Mouse (Mus musculus): ENCODE results near the gene Gmeb2. TPM values are rescaled to one million over a fixed set of nuclear protein-coding genes. Genes with fewer than 3 reads are reported as not detected.

Gmeb2 gene
- total RNA-seq, 2 experiments from 2014 or later = 15.4 to 24.6 TPM

- no peak for ATAC-seq (replicated peaks; ENCODE audit: low FRiP score, poor library complexity, severe bottlenecking)
These were observed 7.9 kb downstream of the Gmeb2 start for GRCm38 (mm10) chr2:181279968-181280367.

GRCm38 (mm10) chr2:181277866-181278265 lies 10.0 kb downstream of the Gmeb2 start:
- ATAC-seq (replicated peaks; ENCODE audit: low FRiP score, poor library complexity, severe bottlenecking) = no peak

- no peak for ATAC-seq (replicated peaks; ENCODE audit: low FRiP score, poor library complexity, severe bottlenecking)
These were observed 11.1 kb downstream of the Gmeb2 start for GRCm38 (mm10) chr2:181276766-181277165.

- no peak for ATAC-seq (replicated peaks; ENCODE audit: low FRiP score, poor library complexity, severe bottlenecking)
These were observed 13.2 kb downstream of the Gmeb2 start for GRCm38 (mm10) chr2:181274639-181275038.

- no peak for ATAC-seq (replicated peaks; ENCODE audit: low FRiP score, poor library complexity, severe bottlenecking)
These were observed 14.0 kb downstream of the Gmeb2 start for GRCm38 (mm10) chr2:181273829-181274228.

- no peak for ATAC-seq (replicated peaks; ENCODE audit: low FRiP score, poor library complexity, severe bottlenecking)
These were observed 15.7 kb downstream of the Gmeb2 start for GRCm38 (mm10) chr2:181272092-181272491.

- no peak for ATAC-seq (replicated peaks; ENCODE audit: low FRiP score, poor library complexity, severe bottlenecking)
These were observed 21.0 kb downstream of the Gmeb2 start for GRCm38 (mm10) chr2:181266839-181267238.

GRCm38 (mm10) chr2:181253248-181253647 lies 34.6 kb downstream of the Gmeb2 start:
- ATAC-seq (replicated peaks; ENCODE audit: low FRiP score, poor library complexity, severe bottlenecking) = no peak

GRCm38 (mm10) chr2:181251841-181252240 lies 36.0 kb downstream of the Gmeb2 start:
- no peak for ATAC-seq (replicated peaks; ENCODE audit: low FRiP score, poor library complexity, severe bottlenecking)

GRCm38 (mm10) chr2:181249217-181249616 lies 38.6 kb downstream of the Gmeb2 start:
- ATAC-seq (replicated peaks; ENCODE audit: low FRiP score, poor library complexity, severe bottlenecking) = no peak

GRCm38 (mm10) chr2:181245031-181245430 lies 42.8 kb downstream of the Gmeb2 start:
- ATAC-seq (replicated peaks; ENCODE audit: low FRiP score, poor library complexity, severe bottlenecking) = no peak

GRCm38 (mm10) chr2:181243706-181244394 lies 44.0 kb downstream of the Gmeb2 start:
- ATAC-seq (replicated peaks; ENCODE audit: low FRiP score, poor library complexity, severe bottlenecking) = no peak

GRCm38 (mm10) chr2:181242314-181242665 lies 45.5 kb downstream of the Gmeb2 start:
- no peak for ATAC-seq (replicated peaks; ENCODE audit: low FRiP score, poor library complexity, severe bottlenecking)

- peak; percentile 75 for ATAC-seq (replicated peaks; ENCODE audit: low FRiP score, poor library complexity, severe bottlenecking)
These were observed 46.1 kb downstream of the Gmeb2 start, which contains the start of gene Helz2 for GRCm38 (mm10) chr2:181241602-181242313. Gene Helz2, minus strand, starts transcription at chr2:181242027.

GRCm38 (mm10) chr2:181240806-181241440 lies 46.9 kb downstream of the Gmeb2 start:
- no peak for ATAC-seq (replicated peaks; ENCODE audit: low FRiP score, poor library complexity, severe bottlenecking)

GRCm38 (mm10) chr2:181239261-181239660 lies 48.6 kb downstream of the Gmeb2 start:
- ATAC-seq (replicated peaks; ENCODE audit: low FRiP score, poor library complexity, severe bottlenecking) = no peak

GRCm38 (mm10) chr2:181238861-181239260 lies 49.0 kb downstream of the Gmeb2 start:
- no peak for ATAC-seq (replicated peaks; ENCODE audit: low FRiP score, poor library complexity, severe bottlenecking)

GRCm38 (mm10) chr2:181238091-181238610 lies 49.7 kb downstream of the Gmeb2 start:
- ATAC-seq (replicated peaks; ENCODE audit: low FRiP score, poor library complexity, severe bottlenecking) = no peak

- ATAC-seq (replicated peaks; ENCODE audit: low FRiP score, poor library complexity, severe bottlenecking) = no peak
These were observed 50.4 kb downstream of the Gmeb2 start for GRCm38 (mm10) chr2:181237251-181238014.
